Mouse (Mus musculus): ENCODE measurements at regions not wholly inside any gene's neighbourhood (a gene's known extent, or its start where the extent isn't known, plus 50 kb on each side); places are given as distances from the start of the nearest gene placed in this dataset.

GRCm38 (mm10) chr13:37468304-37469178 lies 123.5 kb downstream of the Ly86 start:
- H3K36me3 ChIP-seq (ENCODE audit: insufficient read depth, low read length): no peaks in the 10 kb centered on the region
- peak; percentile 49; the same call in 1 of the 2 replicates for ATAC-seq
- H3K9ac ChIP-seq (replicated peaks; ENCODE audit: low read length): 0 out of 2 replicates have a peak overlapping the region, but pooled peaks have one; percentile 25
- H3K27me3 ChIP-seq (ENCODE audit: insufficient read depth, low read length): no peaks in the 10 kb centered on the region
- H3K27ac ChIP-seq: peak overlapping the region; percentile 42; the same call in 1 of the 2 replicates
- 0 out of 2 replicates have a peak, but pooled peaks cover 8% of the 10 kb centered on the region for H3K4me1 ChIP-seq (ENCODE audit: insufficient read depth, low read length)
- H3K4me3 ChIP-seq (ENCODE audit: low read length): no peak overlapping the region
- H3K4me2 ChIP-seq (ENCODE audit: low read depth, low read length): peak overlapping the region; percentile 23
- no peaks in the 10 kb centered on the region for H3K9me3 ChIP-seq (ENCODE audit: low read length)
- TF ChIP-seq CTCF (IDR thresholded peaks at IDR 0.05; ENCODE audit: low read depth): no peak
- DNase-seq (ENCODE audit: low spot score): peak; percentile 51
- 48% methylated on average over 17 of the region's 17 CpGs for WGBS

- no peaks in the 10 kb centered on the region for H3K36me3 ChIP-seq (ENCODE audit: insufficient read depth, low read length)
- no peak for TF ChIP-seq CTCF (IDR thresholded peaks at IDR 0.05; ENCODE audit: low read depth)
- WGBS: 47% methylated on average over 11 of the region's 11 CpGs
- H3K4me1 ChIP-seq (ENCODE audit: insufficient read depth, low read length): 0 out of 2 replicates have a peak, but pooled peaks cover 8% of the 10 kb centered on the region
- no peak overlapping the region for H3K4me2 ChIP-seq (ENCODE audit: low read depth, low read length)
- H3K9me3 ChIP-seq (ENCODE audit: low read length): no peaks in the 10 kb centered on the region
- ATAC-seq (0 out of 2 replicates have a peak, but pooled peaks have one; percentile 48), DNase-seq (ENCODE audit: low spot score) (peak; percentile 38)
- no peak overlapping the region for H3K4me3 ChIP-seq (ENCODE audit: low read length)
- H3K27ac ChIP-seq: no peak overlapping the region
- no peaks in the 10 kb centered on the region for H3K27me3 ChIP-seq (ENCODE audit: insufficient read depth, low read length)
- no peak overlapping the region for H3K9ac ChIP-seq (replicated peaks; ENCODE audit: low read length)
Observed at GRCm38 (mm10) chr13:37470230-37470907, 125.4 kb downstream of the Ly86 start.

GRCm38 (mm10) chr13:37473359-37473758 lies 128.4 kb downstream of the Ly86 start:
- Histone ChIP-seq H3K4me2 (ENCODE audit: low read depth, low read length) (no peak overlapping the region), H3K27ac (no peak overlapping the region), H3K9me3 (ENCODE audit: low read length) (no peaks in the 10 kb centered on the region), H3K9ac (replicated peaks; ENCODE audit: low read length) (no peak overlapping the region), H3K27me3 (ENCODE audit: insufficient read depth, low read length) (no peaks in the 10 kb centered on the region), H3K4me1 (ENCODE audit: insufficient read depth, low read length) (peaks cover 10% of the 10 kb centered on the region; the same call in 1 of the 2 replicates), H3K36me3 (ENCODE audit: insufficient read depth, low read length) (no peaks in the 10 kb centered on the region), H3K4me3 (ENCODE audit: low read length) (no peak overlapping the region)
- WGBS: 67% methylated on average over 1 of the region's 1 CpGs
- DNase-seq (ENCODE audit: low spot score): no peak
- no peak for TF ChIP-seq CTCF (IDR thresholded peaks at IDR 0.05; ENCODE audit: low read depth)
- no peak for ATAC-seq

- Histone ChIP-seq H3K4me1 (ENCODE audit: insufficient read depth, low read length) (peaks cover 7% of the 10 kb centered on the region; the same call in 1 of the 2 replicates), H3K36me3 (ENCODE audit: insufficient read depth, low read length) (no peaks in the 10 kb centered on the region), H3K27me3 (ENCODE audit: insufficient read depth, low read length) (no peaks in the 10 kb centered on the region), H3K4me3 (ENCODE audit: low read length) (no peak overlapping the region), H3K9ac (replicated peaks; ENCODE audit: low read length) (no peak overlapping the region), H3K27ac (no peak overlapping the region), H3K9me3 (ENCODE audit: low read length) (no peaks in the 10 kb centered on the region), H3K4me2 (ENCODE audit: low read depth, low read length) (no peak overlapping the region)
- TF ChIP-seq CTCF (IDR thresholded peaks at IDR 0.05; ENCODE audit: low read depth): no peak
- WGBS: 77% methylated on average over 3 of the region's 3 CpGs
- ATAC-seq (no peak), DNase-seq (ENCODE audit: low spot score) (no peak)
Observed at GRCm38 (mm10) chr13:37475804-37476203, 130.8 kb downstream of the Ly86 start.

- H3K4me2 ChIP-seq (ENCODE audit: low read depth, low read length): no peak overlapping the region
- WGBS: 60% methylated on average over 13 of the region's 13 CpGs
- H3K9me3 ChIP-seq (ENCODE audit: low read length): no peaks in the 10 kb centered on the region
- no peaks in the 10 kb centered on the region for H3K27me3 ChIP-seq (ENCODE audit: insufficient read depth, low read length)
- peaks cover 7% of the 10 kb centered on the region; the same call in 1 of the 2 replicates for H3K4me1 ChIP-seq (ENCODE audit: insufficient read depth, low read length)
- DNase-seq (ENCODE audit: low spot score): no peak
- no peak for TF ChIP-seq CTCF (IDR thresholded peaks at IDR 0.05; ENCODE audit: low read depth)
- no peak overlapping the region for H3K4me3 ChIP-seq (ENCODE audit: low read length)
- no peak overlapping the region for H3K27ac ChIP-seq
- H3K36me3 ChIP-seq (ENCODE audit: insufficient read depth, low read length): no peaks in the 10 kb centered on the region
- H3K9ac ChIP-seq (replicated peaks; ENCODE audit: low read length): no peak overlapping the region
- no peak for ATAC-seq
Observed at GRCm38 (mm10) chr13:37476256-37477053, 131.4 kb downstream of the Ly86 start.

- Histone ChIP-seq H3K4me1 (ENCODE audit: insufficient read depth, low read length) (peaks cover 11% of the 10 kb centered on the region; the same call in 1 of the 2 replicates), H3K27ac (no peak overlapping the region), H3K4me2 (ENCODE audit: low read depth, low read length) (peak overlapping the region; percentile 54), H3K4me3 (ENCODE audit: low read length) (no peak overlapping the region), H3K27me3 (ENCODE audit: insufficient read depth, low read length) (no peaks in the 10 kb centered on the region), H3K36me3 (ENCODE audit: insufficient read depth, low read length) (no peaks in the 10 kb centered on the region), H3K9ac (replicated peaks; ENCODE audit: low read length) (no peak overlapping the region), H3K9me3 (ENCODE audit: low read length) (no peaks in the 10 kb centered on the region)
- DNase-seq (ENCODE audit: low spot score) (no peak), ATAC-seq (no peak)
- 28% methylated on average over 6 of the region's 6 CpGs for WGBS
- no peak for TF ChIP-seq CTCF (IDR thresholded peaks at IDR 0.05; ENCODE audit: low read depth)
Observed at GRCm38 (mm10) chr13:37477342-37477741, 132.3 kb downstream of the Ly86 start.

Measured in hindbrain, postnatal 0 days (tissue).